ENCODE assay signal across 8 mouse cellular contexts in the genomic region with DNA sequence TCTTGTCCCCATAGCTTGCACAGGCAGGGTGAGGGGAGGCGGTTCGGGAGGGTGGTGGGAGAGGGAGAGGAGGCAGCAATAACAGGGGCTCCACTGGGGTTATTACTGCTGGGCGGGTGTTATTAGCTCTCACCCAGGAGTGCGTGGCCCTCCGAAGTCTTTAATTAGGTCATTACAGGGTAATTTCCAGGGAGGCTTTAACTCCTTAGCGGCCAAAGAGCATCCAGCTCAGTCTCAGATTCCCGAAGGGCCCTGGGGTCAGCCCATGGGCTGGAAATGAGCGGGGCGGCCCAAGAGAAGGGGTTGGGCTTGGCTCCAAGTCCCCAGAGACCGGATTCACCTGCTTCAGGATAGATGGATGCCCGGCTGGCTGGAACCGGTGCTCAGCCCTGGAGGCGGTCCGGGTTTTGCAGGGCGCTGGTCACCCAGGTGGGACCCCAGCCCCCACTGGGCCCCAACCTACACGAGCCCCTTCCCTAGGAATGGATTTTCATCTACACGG. TPM values are rescaled to one million over a fixed set of nuclear protein-coding genes. Genes with fewer than 3 reads are reported as not detected.
A peak's percentile ranks its signal among the peaks of the same experiment; 100 is the strongest.
DNase-seq lines count a peak whose midpoint lies in the region; ATAC-seq lines count a peak whose summit lies in the region.

No protein-coding gene starts in this region.

- DNase-seq in heart, postnatal 36 days: no peak
- DNase-seq in cerebellum, postnatal 36 days: peak; percentile 19 to 25
- peak; percentile 79 for DNase-seq in midbrain, embryonic 14.5 days
- no peak for DNase-seq in gastrocnemius, postnatal 36 days
- no peak for DNase-seq in layer of hippocampus, postnatal 36 days
- DNase-seq in frontal cortex, postnatal 25 days (ENCODE audit: low spot score in 2 of 2): no peak

- peaks cover 72% of the 10 kb centered on the region for H3K27me3 ChIP-seq in heart, embryonic 14.5 days (ENCODE audit: control insufficient read depth, insufficient read depth, low read length)
- H3K27me3 ChIP-seq in hindbrain, embryonic 13.5 days: peaks cover 82% of the 10 kb centered on the region
- peaks cover 55% of the 10 kb centered on the region for H3K27me3 ChIP-seq in midbrain, embryonic 14.5 days (ENCODE audit: control insufficient read depth, insufficient read depth, low read length)

- no peaks in the 10 kb centered on the region for H3K9me3 ChIP-seq in heart, embryonic 14.5 days (ENCODE audit: control insufficient read depth, low read length)
- no peaks in the 10 kb centered on the region for H3K9me3 ChIP-seq in hindbrain, embryonic 13.5 days
- no peaks in the 10 kb centered on the region for H3K9me3 ChIP-seq in midbrain, embryonic 14.5 days (ENCODE audit: control insufficient read depth, low read length)

- peaks cover 5 to 8% of the 10 kb centered on the region in 2 experiments for H3K4me1 ChIP-seq in heart, embryonic 14.5 days (ENCODE audit: control insufficient read depth in 2 of 2, insufficient read depth in 2 of 2, low read length in 2 of 2)
- H3K4me1 ChIP-seq in hindbrain, embryonic 13.5 days (replicated peaks): peaks cover 94% of the 10 kb centered on the region
- peaks cover 32% of the 10 kb centered on the region for H3K4me1 ChIP-seq in midbrain, embryonic 14.5 days (ENCODE audit: control insufficient read depth, insufficient read depth, low read length)

- peak overlapping the region; percentile 60; the same call in 1 of the 2 replicates for H3K9ac ChIP-seq in heart, embryonic 14.5 days (ENCODE audit: low read length)
- peak overlapping the region; percentile 71 for H3K9ac ChIP-seq in hindbrain, embryonic 13.5 days
- H3K9ac ChIP-seq in midbrain, embryonic 14.5 days (replicated peaks; ENCODE audit: low read length): peak overlapping the region; percentile 61

- no peak for ATAC-seq in heart, embryonic 14.5 days (ENCODE audit: insufficient number of reproducible peaks, insufficient read depth, low FRiP score, low read depth)
- peak; percentile 29 for ATAC-seq in hindbrain, embryonic 13.5 days (ENCODE audit: low FRiP score)
- ATAC-seq in midbrain, embryonic 14.5 days (ENCODE audit: low FRiP score, low TSS enrichment): peak; percentile 63

- intact Hi-C loops in heart, postnatal 36 days (cut with DNase I): no loop called here
- intact Hi-C loops in gastrocnemius, postnatal 36 days (cut with DNase I): no loop called here

- WGBS in heart, embryonic 14.5 days: 15% methylated on average over 17 of the region's 17 CpGs
- 4% methylated on average over 17 of the region's 17 CpGs for WGBS in hindbrain, embryonic 13.5 days
- WGBS in midbrain, embryonic 14.5 days: 4% methylated on average over 17 of the region's 17 CpGs

- H3K36me3 ChIP-seq in heart, embryonic 14.5 days (ENCODE audit: control insufficient read depth, insufficient read depth, low read length): no peaks in the 10 kb centered on the region
- H3K36me3 ChIP-seq in hindbrain, embryonic 13.5 days: no peaks in the 10 kb centered on the region
- H3K36me3 ChIP-seq in midbrain, embryonic 14.5 days (ENCODE audit: control insufficient read depth, insufficient read depth, low read length): no peaks in the 10 kb centered on the region

- peak overlapping the region; percentile 86 for H3K4me2 ChIP-seq in heart, embryonic 14.5 days (ENCODE audit: low read length)
- H3K4me2 ChIP-seq in hindbrain, embryonic 13.5 days: peak overlapping the region; percentile 65
- H3K4me2 ChIP-seq in midbrain, embryonic 14.5 days (ENCODE audit: low read length): peak overlapping the region; percentile 73

- H3K4me3 ChIP-seq in heart, embryonic 14.5 days (ENCODE audit: control insufficient read depth in 1 of 2, insufficient read depth in 1 of 2, low read depth in 1 of 2, low read length in 2 of 2): peak overlapping the region; percentile 30 to 46
- H3K4me3 ChIP-seq in hindbrain, embryonic 13.5 days: peak overlapping the region; percentile 37
- peak overlapping the region; percentile 36 for H3K4me3 ChIP-seq in midbrain, embryonic 14.5 days (replicated peaks; ENCODE audit: low read depth, low read length)

- no peak overlapping the region for H3K27ac ChIP-seq in heart, embryonic 14.5 days (replicated peaks in 1 of 2; ENCODE audit: control insufficient read depth in 1 of 2, insufficient read depth in 1 of 2, low read depth in 2 of 2, low read length in 2 of 2)
- peak overlapping the region; percentile 97 for H3K27ac ChIP-seq in hindbrain, embryonic 13.5 days
- peak overlapping the region; percentile 94 for H3K27ac ChIP-seq in midbrain, embryonic 14.5 days (replicated peaks; ENCODE audit: low read depth, low read length)

RNA-seq across cellular contexts. Expression of a gene that starts 24.4 kb away (rescaled TPM):
- polyA plus RNA-seq in heart, embryonic 14.5 days (2014; fragmentation: Nextera tagmentation; extraction: Ambion mirVana): 0.07 TPM in 1 of 2 replicates, not detected in the other
- total RNA-seq in heart, postnatal 36 days (2021): under 1 TPM; 0.05 to 0.08 TPM
- polyA plus RNA-seq in hindbrain, embryonic 13.5 days (2015; fragmentation: Nextera tagmentation; extraction: Ambion mirVana): 6.3 and 6.7 TPM in 2 replicates
- polyA plus RNA-seq in midbrain, embryonic 14.5 days (2014; fragmentation: Nextera tagmentation; extraction: Ambion mirVana): 1.7 and 2.3 TPM in 2 replicates
- under 1 TPM; 0.13 to 0.25 TPM for total RNA-seq in gastrocnemius, postnatal 36 days (2021)
- under 1 TPM; 0.07 to 0.18 TPM for total RNA-seq in layer of hippocampus, postnatal 36 days (2021)

Comparison
In these comparisons a context has a peak if more than half of its experiments do, and no peak if none do; other contexts are left out.
1. H3K27ac ChIP-seq: peak in hindbrain, embryonic 13.5 days (single experiment) and midbrain, embryonic 14.5 days (single experiment); none in heart, embryonic 14.5 days (0 of 2).
2. DNase-seq: peak in cerebellum, postnatal 36 days (2 of 2) and midbrain, embryonic 14.5 days (single experiment); none in heart, postnatal 36 days (0 of 2), gastrocnemius, postnatal 36 days (0 of 2), layer of hippocampus, postnatal 36 days (0 of 2) and frontal cortex, postnatal 25 days (0 of 2).
3. Peak in every context shown above with its lines, with median percentiles within 50 percentile points of each other: H3K4me2 ChIP-seq, H3K4me3 ChIP-seq and H3K9ac ChIP-seq.